Mouse (Mus musculus): ENCODE data around the gene Ect2.

- TF ChIP-seq EP300 (IDR thresholded peaks at IDR 0.05; ENCODE audit: insufficient read depth, low read depth, low read length) (no peak), CTCF (IDR thresholded peaks at IDR 0.05) (no peak)
Measured at GRCm38 (mm10) chr3:27158910-27159309, 5.2 kb upstream of the Ect2 start.
